Mouse (Mus musculus) kidney, adult 8-10 months (tissue): ENCODE data around the gene Acsl3.

ENCODE experiments used
- DNase-seq, 2 experiments: peaks; one replicate each; pipeline ENCODE4 v3.0.0; 2022

Acsl3 gene

GRCm38 (mm10) chr1:78657671-78658440, at the start of gene Acsl3, which contains the start of gene Utp14b:
TSS of gene Acsl3 (plus strand) at chr1:78657825.
TSS of gene Utp14b (plus strand) at chr1:78658038.
- DNase-seq: peak; percentile 97

- no peak for DNase-seq
Observed at GRCm38 (mm10) chr1:78609134-78609907, 48.3 kb upstream of the Acsl3 start.

- DNase-seq: no peak
Observed at GRCm38 (mm10) chr1:78611039-78611438, 46.6 kb upstream of the Acsl3 start.

GRCm38 (mm10) chr1:78612959-78613358, 44.7 kb upstream of the Acsl3 start:
- DNase-seq: no peak

GRCm38 (mm10) chr1:78624352-78624751, 33.3 kb upstream of the Acsl3 start:
- no peak for DNase-seq

GRCm38 (mm10) chr1:78634486-78634885, 23.1 kb upstream of the Acsl3 start:
- DNase-seq: no peak

GRCm38 (mm10) chr1:78640871-78641270, 16.8 kb upstream of the Acsl3 start:
- no peak for DNase-seq

- no peak for DNase-seq
Observed at GRCm38 (mm10) chr1:78641791-78642190, 15.8 kb upstream of the Acsl3 start.

GRCm38 (mm10) chr1:78642197-78642596, 15.4 kb upstream of the Acsl3 start:
- no peak for DNase-seq

- no peak for DNase-seq
Observed at GRCm38 (mm10) chr1:78647317-78647885, 10.2 kb upstream of the Acsl3 start.

GRCm38 (mm10) chr1:78649269-78650061, 8.2 kb upstream of the Acsl3 start:
- no peak for DNase-seq

GRCm38 (mm10) chr1:78656472-78656871, 1.2 kb upstream of the Acsl3 start:
- DNase-seq: peak; percentile 64 to 71

- DNase-seq: no peak
Observed at GRCm38 (mm10) chr1:78657021-78657629, 500 bp upstream of the Acsl3 start.

GRCm38 (mm10) chr1:78658441-78659269, 1.0 kb downstream of the Acsl3 start:
- peak in 1 of 2 experiments; percentile 13 for DNase-seq

- no peak for DNase-seq
Observed at GRCm38 (mm10) chr1:78659270-78659823, 1.7 kb downstream of the Acsl3 start.

- DNase-seq: no peak
Observed at GRCm38 (mm10) chr1:78664326-78664725, 6.7 kb downstream of the Acsl3 start.

GRCm38 (mm10) chr1:78665954-78666499, 8.4 kb downstream of the Acsl3 start:
- DNase-seq: no peak

- no peak for DNase-seq
Observed at GRCm38 (mm10) chr1:78666585-78666984, 9.0 kb downstream of the Acsl3 start.

GRCm38 (mm10) chr1:78682291-78682690, 24.7 kb downstream of the Acsl3 start:
- DNase-seq: no peak

- no peak for DNase-seq
Observed at GRCm38 (mm10) chr1:78684128-78684527, 26.5 kb downstream of the Acsl3 start.

GRCm38 (mm10) chr1:78686872-78687271, 29.2 kb downstream of the Acsl3 start:
- peak in 1 of 2 experiments; percentile 23 for DNase-seq
